Mouse (Mus musculus): ENCODE measurements around the gene Rpl23a. TPM values are rescaled to one million over a fixed set of nuclear protein-coding genes. Genes with fewer than 3 reads are reported as not detected.

Rpl23a gene
- polyA plus RNA-seq, 1 experiment from 2014 or later, result 930 TPM

DNA sequence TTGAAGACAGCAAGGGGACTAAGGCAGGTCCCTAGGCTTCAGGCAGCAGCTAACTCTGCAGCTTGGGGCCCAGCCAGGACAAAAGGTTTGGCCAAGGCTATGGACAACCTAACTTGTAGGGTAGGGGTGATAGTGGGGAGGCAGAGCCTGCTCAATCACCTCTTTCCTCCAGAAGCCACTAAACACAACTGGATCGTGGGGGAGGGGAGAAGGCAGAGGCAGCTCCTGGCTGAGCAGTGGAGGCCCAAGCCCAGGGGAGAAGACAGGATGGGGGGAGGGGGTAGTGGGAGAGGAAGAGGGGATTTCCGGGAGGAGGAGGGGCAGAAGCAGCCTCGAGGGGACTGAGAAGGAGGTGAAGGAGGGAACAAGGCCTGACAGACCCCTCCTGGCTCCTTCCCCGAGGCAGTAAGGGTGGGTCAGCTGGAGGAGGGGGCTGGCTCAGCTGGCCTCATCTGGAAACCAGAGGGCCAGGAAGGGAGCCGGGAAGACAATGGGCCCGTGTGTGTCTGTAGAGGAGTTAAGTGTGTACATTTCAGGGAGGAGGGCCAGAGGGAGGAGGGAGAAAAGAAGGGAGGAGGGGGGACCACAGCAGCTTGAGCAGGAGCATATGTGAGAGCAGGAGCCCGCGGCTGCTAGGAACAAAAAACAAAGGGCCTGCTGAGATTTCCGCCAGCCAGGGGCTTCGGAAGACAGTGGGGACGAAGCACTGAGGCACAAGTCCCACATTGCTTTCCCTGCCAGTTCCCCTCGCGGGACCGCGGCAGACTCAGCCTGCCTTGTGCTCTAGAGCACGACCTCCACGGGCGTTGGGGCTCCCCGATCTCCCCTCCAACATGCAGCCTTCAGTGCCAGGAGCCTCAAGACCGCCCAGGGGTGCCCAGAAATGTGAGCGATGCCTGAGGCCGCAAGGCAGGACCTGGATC, 19.4 kb downstream of the Rpl23a start:
- no peaks in the 10 kb centered on the region for H3K27me3 ChIP-seq
- H3K4me1 ChIP-seq (replicated peaks), result peaks cover 52% of the 10 kb centered on the region
- peaks cover 36% of the 10 kb centered on the region for H3K36me3 ChIP-seq
- ATAC-seq (ENCODE audit: low read depth), result peak; percentile 62
- 0% methylated on average over 22 of the region's 22 CpGs for WGBS
- peak overlapping the region; percentile 99 for H3K4me3 ChIP-seq
- H3K9me3 ChIP-seq, result no peaks in the 10 kb centered on the region
- peak overlapping the region; percentile 100 for H3K9ac ChIP-seq
- peak overlapping the region; percentile 99 for H3K27ac ChIP-seq (replicated peaks)
- H3K4me2 ChIP-seq, result peak overlapping the region; percentile 86

DNA sequence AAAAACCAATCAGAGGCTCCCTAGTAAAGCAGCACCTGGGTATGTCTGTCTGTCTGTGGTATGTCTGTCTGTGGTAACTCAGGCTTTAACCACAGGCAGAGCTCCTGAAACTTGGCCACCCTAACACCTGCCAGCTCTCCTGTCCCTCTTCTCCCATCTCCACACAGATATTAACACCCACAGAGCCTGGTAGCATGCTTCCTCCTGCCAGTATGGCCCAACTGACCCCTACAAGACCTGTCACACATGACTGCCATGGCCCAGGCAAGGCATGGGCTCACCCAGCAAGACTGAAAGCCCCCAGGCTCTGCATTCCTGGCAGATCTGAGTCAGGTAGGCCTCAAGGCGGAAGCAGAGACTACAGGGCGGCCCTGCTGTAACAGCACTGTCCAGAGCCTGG, 20.3 kb downstream of the Rpl23a start:
- Histone ChIP-seq H3K9me3 (no peaks in the 10 kb centered on the region), H3K4me2 (peak overlapping the region; percentile 86), H3K27me3 (no peaks in the 10 kb centered on the region), H3K36me3 (peaks cover 45% of the 10 kb centered on the region), H3K27ac (replicated peaks) (peak overlapping the region; percentile 99), H3K4me1 (replicated peaks) (peaks cover 61% of the 10 kb centered on the region), H3K4me3 (peak overlapping the region; percentile 99), H3K9ac (peak overlapping the region; percentile 100)
- ATAC-seq (ENCODE audit: low read depth), result no peak
- WGBS, result 70% methylated on average over 2 of the region's 2 CpGs

DNA sequence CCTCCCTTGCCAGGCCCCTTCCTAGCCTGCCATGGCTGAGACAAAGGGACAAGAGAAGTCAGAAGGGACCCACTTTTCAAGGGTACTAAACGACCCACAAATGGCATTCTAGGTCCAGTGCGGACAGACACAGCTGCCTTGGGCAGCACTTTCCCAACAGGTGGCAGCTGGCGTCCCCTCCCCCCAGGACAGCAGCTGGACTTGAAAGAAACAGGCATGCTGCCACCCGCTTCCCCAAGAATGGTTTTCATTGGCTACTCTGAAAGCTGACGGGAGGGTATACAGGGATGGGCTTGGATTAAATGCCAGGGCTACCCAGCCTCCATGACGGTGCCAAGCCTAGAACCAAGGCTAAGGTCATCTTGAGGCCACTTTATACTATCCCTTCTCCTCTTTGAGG, 20.9 kb downstream of the Rpl23a start:
- peak overlapping the region; percentile 86 for H3K4me2 ChIP-seq
- peaks cover 50% of the 10 kb centered on the region for H3K36me3 ChIP-seq
- no peaks in the 10 kb centered on the region for H3K27me3 ChIP-seq
- no peaks in the 10 kb centered on the region for H3K9me3 ChIP-seq
- H3K4me3 ChIP-seq, result peak overlapping the region; percentile 99
- H3K4me1 ChIP-seq (replicated peaks), result peaks cover 65% of the 10 kb centered on the region
- no peak for ATAC-seq (ENCODE audit: low read depth)
- 27% methylated on average over 6 of the region's 6 CpGs for WGBS
- peak overlapping the region; percentile 100 for H3K9ac ChIP-seq
- H3K27ac ChIP-seq (replicated peaks), result peak overlapping the region; percentile 99

DNA sequence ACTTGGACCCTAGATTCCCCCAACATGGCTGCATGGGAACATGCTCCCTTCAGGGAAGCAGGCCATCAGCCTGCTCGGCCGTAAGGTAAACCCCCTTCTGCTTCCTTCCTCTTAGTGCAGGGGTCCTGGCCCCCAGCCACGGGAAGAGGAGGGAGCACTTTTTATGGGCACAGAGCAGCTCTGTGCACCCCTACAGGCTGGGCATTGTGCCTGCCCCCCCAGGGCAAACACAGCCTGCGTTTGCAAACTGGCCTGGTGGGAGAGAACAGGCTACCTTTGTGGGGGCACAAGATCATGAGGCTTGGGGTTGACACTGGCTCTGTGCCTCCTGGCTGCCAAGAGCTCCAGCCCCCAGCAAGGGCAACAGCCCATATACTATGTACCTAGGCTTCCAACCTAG, 21.4 kb downstream of the Rpl23a start:
- Histone ChIP-seq H3K9me3 (no peaks in the 10 kb centered on the region), H3K27me3 (no peaks in the 10 kb centered on the region), H3K36me3 (peaks cover 54% of the 10 kb centered on the region), H3K4me1 (replicated peaks) (peaks cover 68% of the 10 kb centered on the region), H3K4me2 (peak overlapping the region; percentile 86), H3K9ac (peak overlapping the region; percentile 100), H3K27ac (replicated peaks) (peak overlapping the region; percentile 99), H3K4me3 (peak overlapping the region; percentile 99)
- ATAC-seq (ENCODE audit: low read depth), result no peak
- WGBS, result 40% methylated on average over 4 of the region's 4 CpGs

DNA sequence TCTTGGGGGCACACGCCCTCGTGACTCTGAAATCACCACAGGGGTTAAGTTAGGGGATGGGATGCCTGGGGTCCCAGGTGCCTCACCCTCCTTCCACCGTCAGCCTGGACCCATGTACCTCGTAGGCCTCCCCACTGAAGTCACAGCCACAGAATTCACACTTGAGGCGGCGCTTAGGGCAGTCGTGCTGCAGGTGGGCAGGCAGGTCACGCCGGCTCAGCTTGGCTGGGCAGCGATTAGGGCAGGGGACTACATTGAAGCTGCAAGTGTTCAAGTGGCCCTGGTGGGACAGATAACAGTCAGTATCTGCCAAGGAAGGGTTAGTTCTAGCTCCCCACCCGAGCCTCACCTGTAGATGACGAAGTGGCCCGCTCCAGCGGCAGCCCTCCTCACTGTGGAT, 22.2 kb downstream of the Rpl23a start:
- Histone ChIP-seq H3K9me3 (no peaks in the 10 kb centered on the region), H3K4me2 (no peak overlapping the region), H3K9ac (peak overlapping the region; percentile 22; the same call in 1 of the 2 replicates), H3K36me3 (peaks cover 62% of the 10 kb centered on the region), H3K4me1 (replicated peaks) (peaks cover 72% of the 10 kb centered on the region), H3K4me3 (no peak overlapping the region), H3K27me3 (no peaks in the 10 kb centered on the region), H3K27ac (replicated peaks) (peak overlapping the region; percentile 99; the same call in 1 of the 2 replicates)
- ATAC-seq (ENCODE audit: low read depth), result no peak
- 93% methylated on average over 14 of the region's 14 CpGs for WGBS

DNA sequence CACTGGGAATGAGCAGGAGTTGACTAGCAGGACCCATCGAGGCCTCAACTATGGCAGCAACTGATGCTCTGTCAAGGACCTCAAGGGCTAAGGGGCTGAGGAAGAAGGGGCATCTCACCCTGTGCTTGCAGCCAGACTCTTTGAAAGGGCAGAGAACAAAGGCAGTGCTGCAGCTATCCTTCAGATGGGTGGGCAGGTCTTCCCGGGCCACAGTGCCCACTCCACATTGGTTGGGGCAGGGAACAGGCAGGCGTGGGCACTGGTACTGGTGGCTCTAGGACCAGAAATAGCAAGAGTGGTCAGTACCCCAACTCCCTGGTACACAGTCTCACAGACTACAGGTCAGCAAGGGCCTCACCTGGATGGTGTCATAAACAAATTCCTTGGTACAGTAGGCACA, 22.7 kb downstream of the Rpl23a start:
- Histone ChIP-seq H3K9me3 (no peaks in the 10 kb centered on the region), H3K27me3 (no peaks in the 10 kb centered on the region), H3K9ac (peak overlapping the region; percentile 22; the same call in 1 of the 2 replicates), H3K4me2 (no peak overlapping the region), H3K27ac (replicated peaks) (no peak overlapping the region), H3K4me3 (no peak overlapping the region), H3K4me1 (replicated peaks) (peaks cover 67% of the 10 kb centered on the region), H3K36me3 (peaks cover 67% of the 10 kb centered on the region)
- ATAC-seq (ENCODE audit: low read depth), result no peak
- WGBS, result 97% methylated on average over 3 of the region's 3 CpGs

DNA sequence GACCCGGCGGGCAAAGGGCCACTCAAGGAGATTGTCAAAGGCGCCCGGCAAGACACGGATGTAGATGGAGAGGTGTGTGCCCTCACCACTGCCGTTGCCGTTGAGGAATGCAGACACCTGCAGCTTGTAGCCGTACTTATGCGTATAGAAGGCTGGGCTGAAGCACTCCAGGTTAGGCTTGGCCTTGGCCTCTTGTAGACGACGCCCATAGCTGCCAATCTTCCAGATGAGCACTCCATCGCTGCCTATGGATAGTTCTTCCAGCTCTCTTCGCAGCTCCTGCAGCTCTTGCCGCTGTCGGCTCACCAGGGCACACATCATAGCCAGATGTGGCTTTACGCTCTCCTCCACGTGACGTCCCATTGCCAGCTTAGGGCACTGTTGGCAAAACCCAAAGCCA, 23.2 kb downstream of the Rpl23a start:
- H3K9me3 ChIP-seq, result no peaks in the 10 kb centered on the region
- peaks cover 68% of the 10 kb centered on the region for H3K4me1 ChIP-seq (replicated peaks)
- H3K4me3 ChIP-seq, result no peak overlapping the region
- H3K4me2 ChIP-seq, result no peak overlapping the region
- 90% methylated on average over 18 of the region's 18 CpGs for WGBS
- H3K27me3 ChIP-seq, result no peaks in the 10 kb centered on the region
- peaks cover 72% of the 10 kb centered on the region for H3K36me3 ChIP-seq
- 0 out of 2 replicates have a peak overlapping the region, but pooled peaks have one; percentile 38 for H3K27ac ChIP-seq (replicated peaks)
- no peak for ATAC-seq (ENCODE audit: low read depth)
- no peak overlapping the region for H3K9ac ChIP-seq

DNA sequence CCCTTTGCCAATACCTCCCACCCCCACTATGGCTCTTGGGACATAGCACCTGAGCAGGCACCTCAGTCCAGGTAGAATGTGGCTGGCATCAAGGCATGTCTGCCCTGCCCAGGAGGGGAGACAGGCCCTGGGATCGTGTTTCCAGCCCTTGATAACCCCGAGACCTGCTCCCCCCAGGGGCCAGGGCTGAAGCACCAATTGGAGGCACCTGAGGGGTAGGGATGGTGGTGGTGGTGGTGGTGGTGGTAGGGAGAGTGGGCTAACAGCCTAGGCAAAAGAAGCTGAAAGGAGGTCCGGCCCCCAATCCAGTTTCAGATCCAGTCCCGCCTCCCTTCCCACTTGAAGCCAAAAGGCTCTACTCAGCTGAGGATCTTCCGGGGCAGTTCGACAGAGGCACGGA, 23.8 kb downstream of the Rpl23a start:
- H3K27me3 ChIP-seq, result no peaks in the 10 kb centered on the region
- no peaks in the 10 kb centered on the region for H3K9me3 ChIP-seq
- H3K27ac ChIP-seq (replicated peaks), result peak overlapping the region; percentile 38; the same call in 1 of the 2 replicates
- H3K4me2 ChIP-seq, result no peak overlapping the region
- ATAC-seq (ENCODE audit: low read depth), result no peak
- H3K9ac ChIP-seq, result no peak overlapping the region
- H3K36me3 ChIP-seq, result peaks cover 78% of the 10 kb centered on the region
- peaks cover 74% of the 10 kb centered on the region for H3K4me1 ChIP-seq (replicated peaks)
- H3K4me3 ChIP-seq, result no peak overlapping the region
- 73% methylated on average over 7 of the region's 7 CpGs for WGBS

DNA sequence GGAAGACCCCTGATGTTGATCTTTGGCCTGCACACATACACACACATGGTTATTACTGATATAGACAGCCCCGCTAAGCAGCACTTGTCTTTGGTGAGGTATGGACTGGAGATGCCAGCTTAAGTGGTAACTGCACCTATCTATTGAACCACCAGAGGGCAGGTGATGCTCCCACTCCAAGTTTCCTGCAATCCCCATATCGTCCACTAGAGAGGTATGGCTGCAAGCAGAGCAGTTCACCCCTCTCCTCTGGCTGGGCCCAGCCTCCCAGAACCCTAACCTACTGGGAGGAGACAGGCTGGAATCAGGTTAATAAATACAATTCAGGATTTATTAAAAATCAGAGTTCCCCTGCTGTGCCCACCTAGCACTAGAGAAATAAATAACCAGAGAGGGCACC, 24.3 kb downstream of the Rpl23a start:
- Histone ChIP-seq H3K36me3 (peaks cover 82% of the 10 kb centered on the region), H3K4me2 (no peak overlapping the region), H3K27me3 (no peaks in the 10 kb centered on the region), H3K4me3 (no peak overlapping the region), H3K4me1 (replicated peaks) (peaks cover 79% of the 10 kb centered on the region), H3K27ac (replicated peaks) (no peak overlapping the region), H3K9me3 (no peaks in the 10 kb centered on the region), H3K9ac (no peak overlapping the region)
- 30% methylated on average over 2 of the region's 2 CpGs for WGBS
- 0 out of 2 replicates have a peak, but pooled peaks have one; percentile 13 for ATAC-seq (ENCODE audit: low read depth)

DNA sequence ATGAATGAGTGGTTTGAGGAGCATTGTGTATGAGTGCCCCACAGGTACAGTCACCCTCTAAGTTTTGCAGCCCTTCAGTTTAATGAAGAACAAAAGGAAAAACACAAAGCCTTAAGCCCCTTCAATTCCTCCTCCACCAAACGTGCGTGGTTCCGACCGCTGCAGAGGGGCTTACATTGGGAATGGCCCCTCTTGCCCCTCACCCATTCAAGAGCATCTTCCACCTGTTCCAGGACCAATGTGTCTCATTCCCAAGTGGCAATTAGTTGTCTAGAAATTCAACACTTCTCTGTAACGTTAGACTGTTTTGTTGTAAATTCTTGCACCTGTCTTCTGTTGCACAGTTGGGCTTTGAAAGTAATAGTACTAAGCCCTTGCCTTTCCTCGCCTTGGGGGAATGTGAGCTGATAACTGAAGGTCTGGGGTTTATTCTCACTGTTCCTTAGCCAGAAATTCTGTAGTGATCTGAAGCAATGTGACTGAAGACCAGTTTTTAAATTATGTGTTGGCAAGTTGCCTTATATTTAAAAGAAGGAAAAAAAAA, 27.2 kb downstream of the Rpl23a start:
- peaks cover 76% of the 10 kb centered on the region for H3K36me3 ChIP-seq
- no peak overlapping the region for H3K4me2 ChIP-seq
- ATAC-seq (ENCODE audit: low read depth), result no peak
- no peak overlapping the region for H3K4me3 ChIP-seq
- H3K4me1 ChIP-seq (replicated peaks), result peaks cover 76% of the 10 kb centered on the region
- H3K9ac ChIP-seq, result no peak overlapping the region
- no peaks in the 10 kb centered on the region for H3K9me3 ChIP-seq
- 70% methylated on average over 6 of the region's 6 CpGs for WGBS
- H3K27ac ChIP-seq (replicated peaks), result no peak overlapping the region
- H3K27me3 ChIP-seq, result no peaks in the 10 kb centered on the region

DNA sequence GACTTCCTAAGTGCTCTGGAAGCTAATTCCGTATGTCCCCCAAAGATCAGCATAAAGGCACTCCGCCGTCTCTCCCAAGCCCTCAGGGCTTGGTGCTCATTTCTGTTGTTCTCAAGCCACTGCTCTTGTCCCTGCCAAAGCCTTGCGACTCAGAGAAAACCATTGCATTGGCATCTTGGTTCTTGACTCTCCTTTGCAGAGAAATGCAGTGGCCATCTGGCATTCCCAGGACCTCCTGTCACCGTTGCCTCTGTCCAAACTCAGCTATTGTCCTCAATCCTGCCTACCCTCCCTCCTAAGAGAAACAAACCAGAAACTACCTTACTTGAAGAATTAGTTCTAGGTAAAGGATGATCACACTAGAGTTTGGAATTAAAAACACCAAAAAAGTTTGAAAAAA, 27.7 kb downstream of the Rpl23a start:
- ATAC-seq (ENCODE audit: low read depth), result no peak
- H3K4me1 ChIP-seq (replicated peaks), result peaks cover 71% of the 10 kb centered on the region

DNA sequence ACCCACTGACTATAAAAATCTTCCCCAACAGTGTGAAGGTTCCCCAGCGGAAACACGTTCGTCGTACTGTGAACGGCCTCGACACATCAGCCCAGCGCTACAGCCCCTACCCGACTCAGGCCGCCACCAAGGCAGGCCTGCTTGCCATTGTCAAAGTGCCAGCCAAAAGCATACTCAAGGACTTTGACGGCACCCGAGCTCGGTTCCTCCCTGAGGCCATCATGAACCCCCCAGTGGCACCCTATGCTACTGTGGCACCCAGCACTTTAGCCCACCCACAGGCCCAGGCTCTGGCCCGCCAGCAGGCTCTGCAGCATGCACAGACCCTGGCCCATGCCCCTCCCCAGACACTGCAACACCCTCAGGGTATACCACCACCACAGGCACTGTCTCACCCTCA, 29.6 kb downstream of the Rpl23a start:
- Histone ChIP-seq H3K27me3 (no peaks in the 10 kb centered on the region), H3K4me3 (no peak overlapping the region), H3K4me2 (no peak overlapping the region), H3K36me3 (peaks cover 74% of the 10 kb centered on the region), H3K9ac (peak overlapping the region; percentile 35; the same call in 1 of the 2 replicates), H3K4me1 (replicated peaks) (peaks cover 57% of the 10 kb centered on the region), H3K27ac (replicated peaks) (peak overlapping the region; percentile 85), H3K9me3 (no peaks in the 10 kb centered on the region)
- peak; percentile 19; the same call in 1 of the 2 replicates for ATAC-seq (ENCODE audit: low read depth)
- 69% methylated on average over 13 of the region's 13 CpGs for WGBS

More for the DNA sequence above, 27.7 kb downstream of the Rpl23a start:
- Histone ChIP-seq H3K4me3 (no peak overlapping the region), H3K4me2 (no peak overlapping the region), H3K27ac (replicated peaks) (no peak overlapping the region), H3K9me3 (no peaks in the 10 kb centered on the region), H3K9ac (peak overlapping the region; percentile 22; the same call in 1 of the 2 replicates), H3K27me3 (no peaks in the 10 kb centered on the region), H3K36me3 (peaks cover 76% of the 10 kb centered on the region)
- WGBS, result 72% methylated on average over 5 of the region's 5 CpGs

Data from neural tube, embryonic 13.5 days (tissue).